Mouse (Mus musculus): ENCODE measurements around the gene Vwa3b.

Vwa3b gene

GRCm38 (mm10) chr1:37065658-37066412 lies 39.4 kb downstream of the Vwa3b start:
- DNase-seq = no peak

DNA sequence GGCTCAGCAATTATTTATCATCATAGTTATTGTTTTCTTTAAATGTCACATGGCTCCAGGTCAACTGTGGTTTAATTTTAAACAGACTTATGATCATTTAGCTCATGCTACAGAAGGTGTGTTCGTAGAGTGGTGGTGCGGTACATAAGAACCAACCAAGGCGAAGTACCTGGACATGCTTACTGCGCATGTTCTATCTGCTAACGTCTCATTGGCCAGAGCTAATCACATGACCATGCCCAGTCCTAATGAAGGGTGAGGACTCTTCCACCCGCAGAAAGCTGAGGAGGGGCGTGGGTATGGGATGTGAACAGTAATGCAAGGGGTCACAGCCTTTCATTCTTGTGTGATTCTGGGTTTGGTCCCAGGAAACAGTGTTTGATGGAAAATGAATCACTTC lies 49.4 kb downstream of the Vwa3b start:
- no peak for DNase-seq

GRCm38 (mm10) chr1:37077266-37077665 lies 50.9 kb downstream of the Vwa3b start:
- DNase-seq = no peak

DNA sequence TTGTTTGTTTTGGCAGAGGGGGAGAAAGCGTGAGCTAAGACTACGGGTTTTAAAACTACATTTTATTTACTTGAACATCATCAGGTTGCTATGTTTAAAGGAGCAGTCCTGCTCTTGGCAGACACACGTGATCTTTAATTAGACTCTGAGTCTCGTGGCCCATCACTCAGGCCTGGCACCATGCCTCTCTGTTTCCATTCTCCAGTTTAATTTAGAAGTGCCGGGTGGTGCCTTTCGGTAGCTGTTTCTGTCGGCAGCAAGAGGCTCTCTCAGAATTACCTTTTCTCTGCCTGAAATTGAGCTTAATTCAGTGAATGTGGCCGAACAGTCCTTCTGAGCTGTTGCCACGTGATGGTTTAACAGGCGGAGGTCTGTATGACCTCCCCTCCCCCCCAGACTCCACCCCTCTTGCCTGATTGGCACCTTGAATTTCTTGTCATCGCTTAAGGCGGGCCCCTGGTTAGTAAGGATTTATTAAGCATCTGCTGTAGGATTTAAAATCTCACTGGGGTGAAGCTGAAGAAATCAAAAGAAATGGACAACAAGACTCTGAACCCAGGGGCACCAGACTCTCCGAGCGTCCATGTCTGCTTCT lies 51.7 kb downstream of the Vwa3b start:
- DNase-seq = no peak

DNA sequence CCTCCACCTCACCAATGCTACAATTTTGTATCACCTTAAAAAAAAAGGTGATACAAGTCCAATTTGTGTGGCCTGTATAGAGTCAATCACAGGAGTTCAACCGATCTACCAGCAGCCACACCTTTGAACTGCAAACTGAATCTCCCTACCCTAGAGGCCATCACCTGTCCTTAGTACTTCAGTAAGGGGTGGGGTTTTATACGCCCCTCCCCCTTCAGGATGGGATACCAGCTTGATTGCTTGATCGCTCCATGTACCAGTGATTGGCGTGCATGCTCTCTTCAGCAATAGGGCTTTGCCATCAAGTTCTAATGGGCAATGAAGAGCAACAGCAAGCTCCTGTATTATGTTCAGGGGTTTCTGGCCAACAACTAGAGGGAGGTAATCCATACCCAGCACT lies 54.0 kb downstream of the Vwa3b start:
- DNase-seq = no peak

GRCm38 (mm10) chr1:37081376-37082214 lies 55.2 kb downstream of the Vwa3b start:
- no peak for DNase-seq

DNA sequence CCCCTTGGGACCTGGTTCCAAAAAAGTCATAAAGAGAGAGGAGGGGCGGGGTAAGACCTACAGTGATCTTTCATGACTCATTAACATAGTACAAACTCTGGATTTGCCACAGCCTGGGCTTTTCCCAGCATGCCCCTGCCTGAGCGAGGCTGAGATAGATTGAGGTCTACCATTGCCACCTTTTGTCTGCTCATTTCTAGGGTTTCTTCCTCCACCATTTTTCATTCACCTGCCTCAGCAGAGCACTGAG lies 55.7 kb downstream of the Vwa3b start:
- no peak for DNase-seq

- DNase-seq = no peak
Measured at GRCm38 (mm10) chr1:37084075-37084474, 57.7 kb downstream of the Vwa3b start.

GRCm38 (mm10) chr1:37085171-37085570 lies 58.8 kb downstream of the Vwa3b start:
- no peak for DNase-seq

DNA sequence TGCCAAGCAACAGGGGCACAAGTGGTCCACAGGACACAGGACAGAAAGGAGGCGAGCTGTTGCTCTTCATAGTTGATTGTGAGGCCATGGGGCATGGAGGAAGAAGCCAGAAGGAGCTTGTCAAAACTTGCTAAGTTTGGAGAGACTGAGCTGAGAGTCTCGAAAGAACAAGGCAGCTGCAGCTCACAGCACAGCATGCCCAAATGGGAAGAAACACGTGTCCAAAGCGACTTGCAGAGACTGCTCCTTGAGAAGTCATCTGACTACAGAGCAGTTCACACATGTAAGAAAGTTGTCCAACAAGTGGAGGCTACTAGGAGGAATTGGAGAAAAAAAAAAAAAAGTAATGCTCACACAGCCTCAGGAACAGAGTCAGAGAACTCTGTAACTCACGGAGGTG lies 62.8 kb downstream of the Vwa3b start:
- DNase-seq = no peak

GRCm38 (mm10) chr1:37097382-37098093 lies 71.1 kb downstream of the Vwa3b start:
- DNase-seq = no peak

- no peak for DNase-seq
Measured at GRCm38 (mm10) chr1:37098094-37098555, 71.7 kb downstream of the Vwa3b start.

DNA sequence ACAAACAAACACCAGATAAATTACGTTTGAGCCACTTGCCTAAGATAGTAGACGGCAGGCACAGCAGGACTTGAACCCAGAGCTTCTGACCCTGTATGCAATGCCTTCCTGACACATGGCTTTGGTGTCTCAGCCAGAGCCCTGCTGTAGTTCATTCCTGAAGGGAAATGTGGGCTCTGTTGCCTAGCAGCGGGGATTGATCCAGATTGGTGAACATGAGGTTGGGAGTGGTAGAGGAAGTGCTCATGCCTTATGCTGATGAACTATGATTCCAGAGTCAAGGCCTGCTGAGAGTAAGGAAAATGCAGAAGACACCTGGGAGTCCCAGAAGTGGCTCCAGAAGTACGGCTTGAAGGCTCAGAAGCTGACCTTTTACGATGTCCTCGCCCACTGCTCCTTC lies 74.0 kb downstream of the Vwa3b start:
- DNase-seq = no peak

GRCm38 (mm10) chr1:37101016-37101415 lies 74.6 kb downstream of the Vwa3b start:
- no peak for DNase-seq

GRCm38 (mm10) chr1:37101717-37102116 lies 75.3 kb downstream of the Vwa3b start:
- DNase-seq = no peak

DNA sequence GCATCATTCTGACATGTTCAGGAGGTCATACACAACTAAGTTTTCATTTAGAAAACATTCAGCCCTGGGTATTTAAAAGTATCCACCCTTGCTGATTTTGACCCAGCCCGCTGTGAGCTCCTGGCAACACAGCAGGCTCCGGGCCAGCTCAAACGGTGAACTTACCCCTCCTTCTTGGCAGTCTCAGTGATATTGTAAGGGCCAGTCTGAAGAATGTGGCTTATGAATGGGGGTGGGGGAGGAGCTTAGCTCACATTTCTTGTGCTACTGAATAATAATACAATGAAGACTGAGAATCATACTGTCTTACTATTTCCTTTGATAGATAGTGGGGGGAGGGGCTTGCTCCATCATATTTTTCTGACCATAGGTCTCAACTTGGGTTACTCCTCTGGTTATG lies 78.8 kb downstream of the Vwa3b start:
- DNase-seq = no peak

- DNase-seq = no peak
Measured at GRCm38 (mm10) chr1:37113781-37114180, 87.4 kb downstream of the Vwa3b start.

DNA sequence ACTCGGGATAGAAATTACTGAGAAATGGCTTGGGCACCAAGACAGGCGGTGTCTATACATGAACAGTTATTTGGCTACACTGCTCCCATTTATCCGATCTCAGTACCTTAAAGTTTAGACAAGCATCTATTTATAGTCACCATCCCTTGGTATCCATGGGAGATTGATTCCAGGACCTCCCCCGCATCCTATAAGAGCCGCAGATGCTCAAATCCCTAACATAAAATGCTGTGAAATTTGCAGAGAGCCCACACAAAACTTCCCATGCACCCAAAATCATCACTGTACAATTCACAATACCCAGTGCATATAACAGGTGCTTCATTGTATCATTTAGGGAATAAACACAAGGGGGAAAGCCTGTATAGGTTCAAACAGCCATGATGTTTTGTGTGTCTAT lies 89.5 kb downstream of the Vwa3b start:
- no peak for DNase-seq

- no peak for DNase-seq
Measured at GRCm38 (mm10) chr1:37116574-37116973, 90.2 kb downstream of the Vwa3b start.

GRCm38 (mm10) chr1:37117964-37118363 lies 91.6 kb downstream of the Vwa3b start:
- no peak for DNase-seq

- DNase-seq = peak in 1 of 2 experiments; percentile 4
Measured at GRCm38 (mm10) chr1:37122306-37122705, 95.9 kb downstream of the Vwa3b start.

- DNase-seq = no peak
Measured at GRCm38 (mm10) chr1:37122798-37123197, 96.4 kb downstream of the Vwa3b start.

DNA sequence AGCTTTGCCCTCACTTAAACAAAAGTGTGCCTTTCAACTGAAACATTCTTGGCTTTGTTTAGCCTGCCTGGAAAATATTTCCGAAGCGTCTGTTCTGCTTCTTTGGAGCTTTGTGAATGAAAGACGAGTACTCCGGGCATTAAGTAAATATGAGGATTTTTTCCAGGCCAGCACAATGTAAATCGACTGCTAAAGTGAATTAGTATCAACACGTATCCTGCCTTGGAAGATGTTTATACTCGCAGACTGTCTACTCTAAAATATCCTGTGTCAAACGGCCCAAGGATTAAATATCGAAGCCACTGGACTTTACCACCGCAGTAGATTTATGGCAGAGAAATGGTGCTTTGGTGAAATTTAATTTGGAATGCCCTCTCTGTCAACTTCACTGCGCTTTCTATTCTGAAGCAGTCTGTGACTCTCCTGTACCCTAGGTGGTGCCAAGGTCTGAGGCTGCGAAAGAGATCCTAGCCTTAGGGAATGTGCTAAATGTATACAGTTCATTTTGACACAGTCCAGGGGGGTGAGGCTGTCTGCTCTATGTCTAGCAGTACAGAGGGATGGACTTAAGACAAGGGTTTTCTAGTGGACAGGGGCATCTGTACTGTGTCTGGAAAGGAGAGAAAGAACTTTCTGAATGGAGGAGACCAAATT lies 98.4 kb downstream of the Vwa3b start:
- DNase-seq = no peak
